Mouse (Mus musculus): ENCODE data around the gene Zfp114. TPM values are rescaled to one million over a fixed set of nuclear protein-coding genes. Genes with fewer than 3 reads are reported as not detected.

The Zfp114 gene
- not detected for total RNA-seq (2023)

GRCm38 (mm10) chr7:24174618-24175336 lies at the start of gene Zfp114:
Gene Zfp114 (plus strand): TSS chr7:24175060.

DNA sequence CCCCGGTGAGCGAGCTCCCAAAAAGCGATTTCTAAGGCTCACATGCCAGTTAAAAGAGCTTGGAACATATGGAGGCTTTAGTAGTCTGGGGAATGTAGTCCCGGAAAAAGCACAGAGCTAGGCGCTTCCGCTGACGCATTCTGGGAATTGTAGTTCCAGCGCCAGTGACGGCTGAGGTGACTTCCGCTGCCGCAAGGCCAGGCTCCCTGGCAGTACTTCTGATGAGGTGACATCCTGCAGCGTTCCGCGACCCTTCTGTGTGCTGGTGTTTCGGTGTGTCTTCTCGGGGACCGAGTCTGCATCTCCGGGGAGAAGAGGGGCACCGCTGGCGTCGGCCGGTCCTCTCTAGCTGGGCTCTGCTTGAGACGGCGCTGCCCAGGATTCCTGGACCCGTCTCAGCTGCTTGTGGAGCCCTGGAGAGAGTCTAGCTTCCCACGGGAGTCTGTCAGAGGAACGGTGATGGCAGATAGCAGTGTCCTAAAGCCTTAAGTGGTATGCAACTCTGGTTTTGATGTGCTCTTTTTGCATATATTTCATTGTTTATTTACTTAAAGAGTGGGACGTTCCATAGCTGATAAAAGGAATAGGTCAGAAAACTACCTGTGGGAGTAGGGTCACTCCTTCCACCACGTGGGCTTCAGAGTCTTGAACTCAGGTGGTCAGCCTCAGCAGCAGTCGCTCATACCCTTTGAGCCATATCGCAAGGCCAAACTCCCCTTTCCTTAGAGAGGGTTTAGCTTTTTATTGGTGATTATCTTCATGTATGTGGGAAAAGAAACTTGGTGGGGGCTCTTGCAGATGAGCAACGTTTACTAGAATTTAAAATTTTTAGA lies 40.6 kb upstream of the Zfp114 start, which contains the start of gene Zfp235:
TSS of gene Zfp235 (plus strand) at position 174 of the 833 bp plus-strand sequence.

GRCm38 (mm10) chr7:24211343-24211742 lies 36.5 kb downstream of the Zfp114 start, which contains the start of gene Zfp111:
Gene Zfp111 (minus strand): TSS chr7:24211443.

Other genes starting within 250 kb of the Zfp114 start
- not detected for gene Vmn1r179, start 248.1 kb upstream of the Zfp114 start, total RNA-seq (2023)
- not detected for gene Vmn1r180, start 224.4 kb upstream of the Zfp114 start, total RNA-seq (2023)
- not detected for gene Vmn1r181, start 200.4 kb upstream of the Zfp114 start, total RNA-seq (2023)
- not detected for gene V1rd19, start 173.4 kb upstream of the Zfp114 start, total RNA-seq (2023)
- not detected for gene Vmn1r183, start 121.8 kb upstream of the Zfp114 start, total RNA-seq (2023)
- gene Zfp180, start 93.1 kb upstream of the Zfp114 start, total RNA-seq (2023): 32.1 TPM
- gene Zfp112, start 62.7 kb upstream of the Zfp114 start, total RNA-seq (2023): 2.5 TPM
- gene Zfp235, start 40.9 kb upstream of the Zfp114 start, total RNA-seq (2023): 6.9 TPM
- gene Zfp111, start 36.4 kb downstream of the Zfp114 start, total RNA-seq (2023): 0.77 TPM
- gene Zfp109, start 62.5 kb downstream of the Zfp114 start, total RNA-seq (2023): 2.3 TPM
- gene Zfp108, start 79.7 kb downstream of the Zfp114 start, total RNA-seq (2023): not detected
- 0.98 TPM for gene Zfp93, start 95.4 kb downstream of the Zfp114 start, total RNA-seq (2023)
- 11.3 TPM for gene Zfp61, start 126.2 kb downstream of the Zfp114 start, total RNA-seq (2023)
- gene Zfp94, start 141.6 kb downstream of the Zfp114 start, total RNA-seq (2023): 5.2 TPM
- not detected for gene Tescl, start 158.9 kb downstream of the Zfp114 start, total RNA-seq (2023)
- gene Lypd5, start 174.1 kb downstream of the Zfp114 start, total RNA-seq (2023): not detected
- gene Kcnn4, start 195.2 kb downstream of the Zfp114 start, total RNA-seq (2023): 205 TPM
- 135 TPM for gene Smg9, start 224.6 kb downstream of the Zfp114 start, total RNA-seq (2023)

Measured in CD4-positive naive resting alpha-beta T cell, adult 57 days (primary cell).